ENCODE assay signal across 10 mouse cellular contexts in the genomic region with DNA sequence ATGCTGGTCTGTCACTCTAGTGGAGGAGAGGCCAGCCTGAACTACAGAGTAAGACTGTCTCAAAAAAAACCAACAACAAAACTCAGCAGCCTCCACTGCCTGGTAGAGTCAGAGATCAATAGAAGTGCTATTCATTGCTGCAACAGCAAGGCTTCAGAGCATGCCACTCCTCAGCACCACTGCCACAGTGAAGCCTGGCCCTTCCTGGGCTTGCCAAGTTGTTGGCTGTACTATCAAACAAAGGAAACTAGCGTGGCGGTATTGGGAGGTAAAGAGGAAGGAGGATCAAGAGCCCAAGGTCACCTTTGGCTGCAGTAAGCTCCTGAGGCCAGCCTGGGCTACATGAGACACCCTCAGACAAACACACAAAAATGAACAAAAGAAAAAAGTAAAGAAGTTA. TPM values are rescaled to one million over a fixed set of nuclear protein-coding genes. Genes with fewer than 3 reads are reported as not detected.
DNase-seq lines count a peak whose midpoint lies in the region; ATAC-seq and TF ChIP-seq lines count a peak whose summit lies in the region.
"Had no signal": no experiment of that assay in that cellular context is flagged by ENCODE, and none has a peak within 500 bp of the region (broad histone marks: within the 10 kb centered on the region; RNA-seq: fewer than 3 reads in every experiment).

No protein-coding gene starts in this region.

- no peak overlapping the region for H3K9ac ChIP-seq in kidney, embryonic 15.5 days
- H3K9ac ChIP-seq in embryonic facial prominence, embryonic 15.5 days = no peak overlapping the region
- H3K9ac ChIP-seq in liver, postnatal 0 days (replicated peaks) = no peak overlapping the region

- ATAC-seq in kidney, embryonic 15.5 days (replicated peaks; ENCODE audit: low FRiP score) = no peak
- no peak for ATAC-seq in embryonic facial prominence, embryonic 15.5 days (ENCODE audit: insufficient number of reproducible peaks, low FRiP score, low TSS enrichment, low read depth)
- ATAC-seq in liver, postnatal 0 days = no peak

- no peak for TF ChIP-seq CTCF in liver, postnatal 0 days (IDR thresholded peaks at IDR 0.05; ENCODE audit: low read depth)

- peaks cover 89% of the 10 kb centered on the region for H3K4me1 ChIP-seq in kidney, embryonic 15.5 days
- peaks cover 76% of the 10 kb centered on the region for H3K4me1 ChIP-seq in embryonic facial prominence, embryonic 15.5 days
- H3K4me1 ChIP-seq in liver, postnatal 0 days (ENCODE audit: insufficient read depth) = peaks cover 72% of the 10 kb centered on the region
- peaks cover 51% of the 10 kb centered on the region for H3K4me1 ChIP-seq in midbrain, embryonic 10.5 days

- H3K27me3 ChIP-seq in kidney, embryonic 15.5 days = no peaks in the 10 kb centered on the region
- no peaks in the 10 kb centered on the region for H3K27me3 ChIP-seq in embryonic facial prominence, embryonic 15.5 days
- H3K27me3 ChIP-seq in liver, postnatal 0 days (ENCODE audit: insufficient read depth, low read length) = no peaks in the 10 kb centered on the region
- H3K27me3 ChIP-seq in midbrain, embryonic 10.5 days (ENCODE audit: low read depth, poor library complexity, severe bottlenecking) = no peaks in the 10 kb centered on the region

- H3K36me3 ChIP-seq in kidney, embryonic 15.5 days = peaks cover 8% of the 10 kb centered on the region
- no peaks in the 10 kb centered on the region for H3K36me3 ChIP-seq in embryonic facial prominence, embryonic 15.5 days
- peaks cover 5% of the 10 kb centered on the region; the same call in 1 of the 2 replicates for H3K36me3 ChIP-seq in liver, postnatal 0 days (replicated peaks; ENCODE audit: insufficient read depth, low read length)
- peaks cover 45% of the 10 kb centered on the region for H3K36me3 ChIP-seq in midbrain, embryonic 10.5 days

- H3K4me3 ChIP-seq in kidney, embryonic 15.5 days (replicated peaks) = no peak overlapping the region
- H3K4me3 ChIP-seq in embryonic facial prominence, embryonic 15.5 days (replicated peaks) = no peak overlapping the region
- H3K4me3 ChIP-seq in liver, postnatal 0 days (ENCODE audit: low read depth, low read length) = no peak overlapping the region
- no peak overlapping the region for H3K4me3 ChIP-seq in midbrain, embryonic 10.5 days

- H3K9me3 ChIP-seq in kidney, embryonic 15.5 days (replicated peaks) = no peaks in the 10 kb centered on the region
- no peaks in the 10 kb centered on the region for H3K9me3 ChIP-seq in embryonic facial prominence, embryonic 15.5 days (replicated peaks)
- H3K9me3 ChIP-seq in liver, postnatal 0 days (ENCODE audit: low read length) = no peaks in the 10 kb centered on the region
- H3K9me3 ChIP-seq in midbrain, embryonic 10.5 days (replicated peaks) = no peaks in the 10 kb centered on the region

- peak; percentile 18 for DNase-seq in adrenal gland, postnatal 14 days
- no peak for DNase-seq in adrenal gland, postnatal 36 days
- no peak for DNase-seq in kidney, postnatal 10 days
- no peak for DNase-seq in liver, postnatal 0 days
- no peak for DNase-seq in spleen, adult 12 weeks (ENCODE audit: low spot score)
- DNase-seq in midbrain, embryonic 10.5 days (ENCODE audit: low spot score) = no peak
- DNase-seq: gastrocnemius, postnatal 36 days had no signal

- peak overlapping the region; percentile 87 for H3K27ac ChIP-seq in kidney, embryonic 15.5 days
- peak overlapping the region; percentile 80 for H3K27ac ChIP-seq in embryonic facial prominence, embryonic 15.5 days (replicated peaks)
- peak overlapping the region; percentile 90 for H3K27ac ChIP-seq in liver, postnatal 0 days (ENCODE audit: low read depth)
- no peak overlapping the region for H3K27ac ChIP-seq in midbrain, embryonic 10.5 days (replicated peaks)

- 68% methylated on average over 2 of the region's 2 CpGs for WGBS in kidney, embryonic 15.5 days
- 72% methylated on average over 2 of the region's 2 CpGs for WGBS in embryonic facial prominence, embryonic 15.5 days
- WGBS in liver, postnatal 0 days (ENCODE audit: insufficient replicate concordance) = 50% methylated on average over 2 of the region's 2 CpGs
- WGBS in midbrain, embryonic 10.5 days = 78% methylated on average over 2 of the region's 2 CpGs

- H3K4me2 ChIP-seq in kidney, embryonic 15.5 days = no peak overlapping the region
- no peak overlapping the region for H3K4me2 ChIP-seq in embryonic facial prominence, embryonic 15.5 days (replicated peaks)
- no peak overlapping the region for H3K4me2 ChIP-seq in liver, postnatal 0 days (ENCODE audit: low read depth, low read length)
- H3K4me2 ChIP-seq: midbrain, embryonic 11.5 days had no signal

- TF ChIP-seq EP300 in liver, postnatal 0 days (IDR thresholded peaks at IDR 0.05; ENCODE audit: low read depth) = no peak

RNA-seq across cellular contexts. Expression of a gene that starts 36.0 kb away (rescaled TPM):
- total RNA-seq in adrenal gland, postnatal 14 days (2021) = 271 and 282 TPM in 2 replicates
- total RNA-seq in adrenal gland, postnatal 36 days (2021) = 100 to 1,000 TPM; 193 to 252 TPM
- 288 and 312 TPM in 2 replicates for polyA plus RNA-seq in kidney, embryonic 15.5 days (2015; fragmentation: Nextera tagmentation; extraction: Ambion mirVana)
- 321 and 328 TPM in 2 replicates for polyA plus RNA-seq in embryonic facial prominence, embryonic 15.5 days (2015; fragmentation: Nextera tagmentation; extraction: Ambion mirVana)
- polyA plus RNA-seq in liver, postnatal 0 days (2015; fragmentation: Nextera tagmentation; extraction: Ambion mirVana) = 76.3 and 81.2 TPM in 2 replicates
- 236 and 239 TPM in 2 replicates for polyA plus RNA-seq in midbrain, embryonic 10.5 days (2016; fragmentation: Nextera tagmentation; extraction: Ambion mirVana)

RNA-seq across cellular contexts. Expression of a gene that starts 45.0 kb away (rescaled TPM):
- total RNA-seq in adrenal gland, postnatal 14 days (2021) = 0.19 and 0.60 TPM in 2 replicates
- total RNA-seq in adrenal gland, postnatal 36 days (2021) = under 1 TPM; 0.30 to 0.33 TPM
- 0.36 and 0.64 TPM in 2 replicates for polyA plus RNA-seq in kidney, embryonic 15.5 days (2015; fragmentation: Nextera tagmentation; extraction: Ambion mirVana)
- 1.1 and 1.4 TPM in 2 replicates for polyA plus RNA-seq in embryonic facial prominence, embryonic 15.5 days (2015; fragmentation: Nextera tagmentation; extraction: Ambion mirVana)
- 0.09 and 0.23 TPM in 2 replicates for polyA plus RNA-seq in liver, postnatal 0 days (2015; fragmentation: Nextera tagmentation; extraction: Ambion mirVana)
- 0.15 and 0.31 TPM in 2 replicates for polyA plus RNA-seq in midbrain, embryonic 10.5 days (2016; fragmentation: Nextera tagmentation; extraction: Ambion mirVana)

RNA-seq across cellular contexts. Expression of a gene that starts 55.5 kb away (rescaled TPM):
- total RNA-seq in adrenal gland, postnatal 14 days (2021) = 233 and 240 TPM in 2 replicates
- 100 to 1,000 TPM; 241 to 264 TPM for total RNA-seq in adrenal gland, postnatal 36 days (2021)
- polyA plus RNA-seq in kidney, embryonic 15.5 days (2015; fragmentation: Nextera tagmentation; extraction: Ambion mirVana) = 401 and 402 TPM in 2 replicates
- polyA plus RNA-seq in embryonic facial prominence, embryonic 15.5 days (2015; fragmentation: Nextera tagmentation; extraction: Ambion mirVana) = 403 and 405 TPM in 2 replicates
- 162 and 166 TPM in 2 replicates for polyA plus RNA-seq in liver, postnatal 0 days (2015; fragmentation: Nextera tagmentation; extraction: Ambion mirVana)
- 402 and 429 TPM in 2 replicates for polyA plus RNA-seq in midbrain, embryonic 10.5 days (2016; fragmentation: Nextera tagmentation; extraction: Ambion mirVana)

RNA-seq across cellular contexts. Expression of a gene that starts 55.7 kb away (rescaled TPM):
- 1.8 and 7.9 TPM in 2 replicates for total RNA-seq in adrenal gland, postnatal 14 days (2021)
- total RNA-seq in adrenal gland, postnatal 36 days (2021) = 1 to 10 TPM; 1.1 to 1.7 TPM
- 9.0 and 9.6 TPM in 2 replicates for polyA plus RNA-seq in kidney, embryonic 15.5 days (2015; fragmentation: Nextera tagmentation; extraction: Ambion mirVana)
- polyA plus RNA-seq in embryonic facial prominence, embryonic 15.5 days (2015; fragmentation: Nextera tagmentation; extraction: Ambion mirVana) = 7.5 and 7.7 TPM in 2 replicates
- 11.9 and 16.5 TPM in 2 replicates for polyA plus RNA-seq in liver, postnatal 0 days (2015; fragmentation: Nextera tagmentation; extraction: Ambion mirVana)
- polyA plus RNA-seq in midbrain, embryonic 10.5 days (2016; fragmentation: Nextera tagmentation; extraction: Ambion mirVana) = 7.9 and 11.4 TPM in 2 replicates
